Mouse (Mus musculus) neural tube, embryonic 10.5 days (tissue): ENCODE results near the gene Atxn1.

Experiments
- DNase-seq: peaks from one replicate; pipeline ENCODE4 v3.0.0-alpha.2; 2017; ENCODE audit warnings: low spot score; ENCODE audit errors: extremely low spot score

Gene Atxn1

DNA sequence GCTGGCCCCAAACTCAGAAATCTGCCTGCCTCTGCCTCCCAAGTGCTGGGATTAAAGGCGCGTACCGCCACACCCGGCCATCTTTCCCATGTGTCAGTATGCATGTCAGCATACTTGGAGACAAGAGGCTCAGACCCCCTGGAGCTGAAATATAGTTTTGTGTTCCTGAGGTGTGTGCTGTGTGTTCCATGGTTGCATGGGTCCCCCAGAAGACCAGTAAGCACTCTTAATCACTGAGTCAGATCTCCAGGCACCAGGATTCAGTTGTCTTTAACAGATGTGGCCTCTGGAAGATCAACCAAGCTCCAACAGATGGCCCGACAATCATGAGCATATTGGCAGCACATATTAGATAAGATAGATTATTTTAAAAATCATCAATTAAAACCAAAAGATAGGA is 62.4 kb downstream of the Atxn1 start:
- no peak for DNase-seq

DNA sequence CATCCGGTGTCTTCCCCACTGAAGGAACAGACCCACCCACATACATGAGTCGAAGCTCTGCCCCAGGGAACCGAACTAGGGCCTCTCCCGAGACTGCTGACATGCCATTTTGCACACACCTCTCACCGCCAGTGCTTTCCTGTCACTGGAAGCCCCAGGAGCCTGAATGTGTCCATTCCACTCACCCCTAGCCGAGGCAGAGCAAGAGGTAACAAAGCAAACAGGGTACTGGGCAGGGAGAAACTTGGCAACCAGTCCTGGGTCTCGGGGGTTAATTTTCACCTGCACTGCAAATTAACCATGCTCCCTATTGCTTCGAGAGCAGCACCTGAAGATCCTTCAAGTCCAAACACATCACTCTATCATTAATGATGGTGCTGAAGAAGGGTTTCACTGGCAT is 64.0 kb downstream of the Atxn1 start:
- DNase-seq, result no peak

DNA sequence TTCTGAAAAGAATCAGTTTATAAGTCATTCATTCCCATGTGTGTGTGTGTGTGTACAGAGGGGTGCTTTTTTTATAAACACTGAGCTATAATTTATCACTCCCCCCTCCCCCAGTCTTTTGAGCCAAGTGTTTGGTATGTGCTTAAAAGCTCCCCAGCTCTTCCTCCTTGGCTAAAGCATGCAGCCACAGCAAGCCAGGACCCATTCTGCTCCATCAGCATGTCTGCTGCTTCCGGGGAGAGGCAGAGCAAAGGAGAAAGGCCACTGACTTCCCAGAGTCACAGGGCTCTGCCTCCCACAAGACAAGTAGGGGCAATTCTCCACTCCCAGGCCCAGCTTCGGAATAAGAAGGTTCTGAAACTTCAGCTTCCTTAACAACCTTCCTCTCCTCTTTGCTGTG is 67.2 kb downstream of the Atxn1 start:
- no peak for DNase-seq

DNA sequence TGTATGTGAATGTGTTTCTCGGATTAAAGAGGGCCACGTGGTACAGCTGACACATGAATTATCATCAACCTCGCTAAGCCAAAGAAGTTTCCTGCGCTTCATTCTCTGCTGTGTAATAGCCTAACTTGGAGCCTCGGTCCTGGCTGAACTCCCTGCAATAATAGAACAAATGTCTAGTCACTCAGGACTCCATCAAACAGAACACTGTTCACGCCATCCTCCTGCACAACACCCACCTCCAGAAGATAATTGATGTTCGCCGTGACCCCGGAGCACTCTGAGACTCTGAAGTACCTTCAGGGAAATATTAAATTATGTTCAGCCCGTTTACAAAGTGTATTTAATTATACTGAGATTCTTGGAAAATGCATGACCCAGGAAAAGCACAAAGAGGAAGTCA is 70.0 kb downstream of the Atxn1 start:
- DNase-seq, result no peak

DNA sequence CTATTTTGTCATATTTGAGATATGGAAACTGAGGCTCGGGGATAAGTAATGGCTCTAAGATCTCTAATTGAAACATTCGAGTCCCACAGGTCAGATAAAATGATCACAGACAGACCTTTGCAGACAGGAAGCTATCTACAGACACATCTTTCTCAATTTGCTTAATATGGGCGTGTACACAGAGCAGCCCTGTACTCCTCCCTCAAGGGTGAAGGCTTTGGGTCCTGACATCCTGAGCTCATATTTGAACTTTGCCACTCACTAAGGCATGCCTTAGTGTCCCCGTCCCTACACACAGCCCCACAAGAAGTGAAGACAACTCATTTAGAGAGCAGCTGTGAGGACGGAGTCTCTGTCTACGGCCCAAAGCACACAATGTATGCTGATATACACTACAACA is 70.6 kb downstream of the Atxn1 start:
- no peak for DNase-seq

DNA sequence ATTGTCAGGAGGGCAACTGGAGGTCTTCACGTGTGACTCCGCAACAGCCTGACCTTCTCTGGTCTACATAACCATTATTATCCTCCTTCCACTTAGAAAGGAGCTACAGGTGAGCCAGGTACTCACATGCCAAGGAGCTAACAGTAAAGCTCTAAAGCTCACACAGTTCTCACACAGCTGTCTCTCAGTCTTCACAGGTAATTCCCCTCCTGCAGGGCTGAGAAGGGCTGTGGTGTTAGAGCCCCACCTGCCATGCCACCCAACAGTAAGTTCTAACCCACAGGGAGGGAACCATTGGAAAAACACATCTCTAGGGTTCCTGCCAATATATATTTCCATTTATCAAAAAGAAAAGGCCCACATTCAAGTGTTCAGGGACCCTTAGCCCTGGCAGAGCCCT is 73.7 kb downstream of the Atxn1 start:
- DNase-seq, result no peak

DNA sequence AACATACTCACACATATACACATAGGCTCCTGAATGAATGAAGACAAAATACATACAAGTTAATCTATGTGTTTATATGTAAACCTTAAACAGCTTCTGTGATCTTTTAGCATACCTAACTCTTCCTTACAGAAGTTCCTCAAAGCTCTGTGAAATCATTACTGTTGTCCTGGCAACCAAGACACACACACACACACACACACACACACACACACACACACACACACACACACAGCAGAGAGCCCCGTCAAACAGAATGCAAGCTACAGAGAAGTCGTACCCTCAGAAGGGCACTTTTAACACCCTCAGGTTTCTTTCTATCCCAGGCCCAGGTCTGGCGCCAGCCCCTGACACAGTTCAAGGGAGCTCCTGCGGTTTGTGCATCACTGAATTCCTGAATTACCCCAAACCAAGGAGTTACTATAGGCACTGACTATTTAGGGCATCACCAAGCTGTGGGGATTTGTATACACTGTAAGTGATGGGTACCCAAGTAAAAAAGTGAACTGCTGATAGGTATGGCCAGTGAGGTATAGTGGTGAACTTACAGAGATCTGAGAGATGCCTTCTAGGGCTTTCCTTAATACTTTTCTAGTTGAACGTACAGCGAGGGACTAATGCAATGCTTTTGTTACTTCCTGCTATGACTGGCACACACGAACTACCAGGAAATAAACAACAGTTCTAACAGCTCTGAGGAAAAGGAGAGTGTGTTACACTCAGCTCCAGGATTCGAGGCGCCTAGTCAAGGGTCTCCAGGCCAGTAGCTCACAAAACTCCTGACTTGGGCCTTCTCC is 75.7 kb downstream of the Atxn1 start:
- DNase-seq, result no peak

DNA sequence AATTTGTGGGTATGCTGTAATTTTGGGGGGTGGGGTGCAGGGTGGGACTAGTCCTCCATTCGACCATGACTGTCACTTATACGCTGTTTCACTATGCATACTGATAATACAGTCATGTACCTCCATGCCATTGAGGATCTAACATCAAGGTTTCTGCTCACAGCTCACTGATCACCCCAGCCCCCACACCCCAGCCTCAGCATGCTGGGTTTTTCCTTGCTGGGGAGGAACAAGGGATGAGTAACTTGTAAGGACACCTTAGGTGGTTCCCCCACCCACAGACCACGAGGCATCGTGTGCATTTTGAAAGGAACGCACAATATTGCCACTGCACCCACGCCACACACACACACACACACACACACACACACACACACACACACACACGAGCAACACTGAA is 79.9 kb downstream of the Atxn1 start:
- no peak for DNase-seq

DNA sequence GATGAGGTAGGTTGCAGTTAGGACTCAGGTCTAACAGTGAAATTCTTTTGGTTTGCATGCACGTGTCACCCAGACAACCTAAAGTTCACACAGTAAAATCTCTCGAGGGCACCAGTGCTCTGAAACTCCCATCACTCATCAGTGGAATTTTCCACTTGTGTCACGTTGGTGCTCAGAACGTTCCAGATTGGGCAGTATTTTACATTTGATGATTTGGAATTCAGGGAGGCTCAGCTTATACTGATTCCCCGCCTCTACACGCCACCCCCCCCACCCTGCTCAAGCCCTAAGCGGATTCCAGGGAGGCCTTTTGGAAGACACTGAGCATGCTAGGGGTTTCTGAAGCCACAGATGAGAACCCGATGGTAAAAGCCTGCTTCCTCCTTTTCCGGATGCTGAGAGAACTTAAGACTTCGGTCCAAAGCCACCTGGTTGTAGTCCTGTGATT is 81.0 kb downstream of the Atxn1 start:
- DNase-seq, result no peak

DNA sequence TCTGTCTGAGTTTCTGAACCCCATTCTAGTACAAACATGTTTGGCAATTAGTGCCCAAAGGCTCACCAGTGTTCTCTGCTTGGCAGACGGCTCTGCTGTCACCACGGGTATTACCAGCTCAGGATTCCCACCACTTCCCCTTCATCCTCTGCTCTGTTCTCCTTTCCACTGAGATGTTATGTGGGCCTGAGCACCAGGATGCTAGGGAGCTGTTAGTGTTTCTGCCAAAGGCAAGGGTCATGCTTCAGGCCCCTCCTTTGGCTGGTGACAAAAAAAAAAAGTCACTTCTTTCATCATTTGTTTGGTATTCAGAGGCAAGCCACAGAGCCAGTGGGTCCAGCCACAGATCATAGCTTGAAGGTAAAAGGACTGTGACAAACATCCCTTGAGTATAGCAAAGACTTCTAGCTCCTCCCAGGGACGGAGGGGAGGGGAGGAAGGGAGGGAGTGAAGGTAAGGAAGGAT is 81.8 kb downstream of the Atxn1 start:
- DNase-seq, result no peak

DNA sequence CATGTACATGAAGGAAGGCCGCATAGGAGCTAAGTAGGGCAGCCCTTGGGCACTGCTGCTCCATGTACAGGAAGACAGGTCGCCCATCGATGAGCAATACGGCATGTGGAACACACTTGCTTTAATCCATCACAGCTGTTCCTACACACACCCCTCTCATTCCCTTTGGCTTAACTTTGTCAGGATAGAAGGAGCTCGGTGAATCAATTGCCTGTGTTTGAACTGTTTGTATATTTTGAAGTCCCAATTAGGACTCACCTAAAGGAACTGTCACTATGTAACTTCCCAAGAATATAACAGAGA is 84.3 kb downstream of the Atxn1 start:
- no peak for DNase-seq

DNA sequence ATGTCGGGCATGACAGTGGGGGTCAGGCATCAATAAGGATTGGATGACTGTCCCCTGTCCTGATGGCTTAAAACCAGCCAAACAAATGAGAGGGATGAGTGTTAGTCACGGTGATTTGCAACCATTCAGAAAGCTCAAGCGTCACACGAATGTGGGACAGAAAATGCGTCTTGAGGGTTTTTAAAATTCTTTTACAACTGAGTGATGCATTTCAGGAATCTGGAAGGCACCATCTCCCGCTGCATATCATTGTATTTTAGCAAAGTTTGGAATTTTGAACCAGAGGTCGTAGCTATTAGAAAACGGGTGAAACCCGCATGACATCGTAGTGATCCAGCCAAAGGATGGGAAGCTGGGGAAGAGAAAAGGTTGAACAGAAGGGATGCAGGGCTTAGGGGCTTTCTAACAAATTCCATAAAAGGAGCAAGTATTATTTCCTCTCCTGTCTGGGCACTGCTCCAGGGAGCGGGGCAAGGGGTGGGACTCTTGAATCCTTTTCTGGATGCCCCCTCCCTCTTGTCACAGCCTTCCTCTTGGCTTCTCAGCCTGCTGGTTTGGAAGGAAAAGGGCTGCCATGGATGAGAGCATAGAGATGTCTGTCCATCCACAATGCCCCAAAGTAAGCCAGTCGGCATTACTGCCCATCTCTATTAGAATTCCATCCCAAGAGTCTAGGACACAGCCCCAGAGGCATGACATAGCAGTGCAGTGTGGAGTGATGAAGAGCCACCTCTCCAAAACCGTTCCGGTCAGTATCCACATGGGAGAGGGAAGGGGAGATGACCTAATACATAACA is 84.9 kb downstream of the Atxn1 start:
- no peak for DNase-seq

DNA sequence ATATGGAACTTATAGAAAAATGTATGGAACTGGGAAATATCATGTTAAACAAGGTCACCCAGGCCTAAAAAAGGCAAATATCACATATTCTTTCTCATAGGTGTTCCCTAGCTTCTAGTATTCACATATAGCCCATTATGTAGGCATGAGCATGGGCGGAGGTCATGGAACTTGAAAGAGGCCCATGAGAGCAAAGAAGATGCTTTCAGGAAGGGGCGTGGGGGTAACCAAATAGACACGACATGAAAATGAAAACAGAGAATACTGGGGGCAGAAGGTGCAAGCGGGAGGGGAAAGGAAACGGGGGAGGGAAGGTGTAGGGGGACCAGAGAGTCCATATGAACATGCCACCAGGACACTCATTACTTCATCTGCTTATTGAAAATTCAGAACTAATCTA is 87.9 kb downstream of the Atxn1 start:
- no peak for DNase-seq

DNA sequence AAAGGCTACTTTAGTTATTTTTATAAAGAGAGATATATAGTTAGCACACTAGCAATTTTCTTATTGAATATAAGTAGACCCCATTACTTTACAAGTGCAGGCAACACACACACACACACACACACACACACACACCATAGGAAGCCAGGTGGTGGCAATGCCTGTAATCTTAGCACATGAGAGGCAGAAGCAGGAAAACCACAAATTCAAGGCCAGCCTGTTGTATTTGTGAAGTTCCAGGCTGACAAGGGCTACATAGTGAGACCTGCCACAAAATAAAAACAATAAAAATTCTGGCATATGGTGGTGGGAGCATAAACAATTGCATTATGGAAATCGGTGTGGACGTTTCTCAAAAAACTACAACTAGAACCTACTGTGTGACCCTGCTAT is 88.4 kb downstream of the Atxn1 start:
- DNase-seq, result no peak

DNA sequence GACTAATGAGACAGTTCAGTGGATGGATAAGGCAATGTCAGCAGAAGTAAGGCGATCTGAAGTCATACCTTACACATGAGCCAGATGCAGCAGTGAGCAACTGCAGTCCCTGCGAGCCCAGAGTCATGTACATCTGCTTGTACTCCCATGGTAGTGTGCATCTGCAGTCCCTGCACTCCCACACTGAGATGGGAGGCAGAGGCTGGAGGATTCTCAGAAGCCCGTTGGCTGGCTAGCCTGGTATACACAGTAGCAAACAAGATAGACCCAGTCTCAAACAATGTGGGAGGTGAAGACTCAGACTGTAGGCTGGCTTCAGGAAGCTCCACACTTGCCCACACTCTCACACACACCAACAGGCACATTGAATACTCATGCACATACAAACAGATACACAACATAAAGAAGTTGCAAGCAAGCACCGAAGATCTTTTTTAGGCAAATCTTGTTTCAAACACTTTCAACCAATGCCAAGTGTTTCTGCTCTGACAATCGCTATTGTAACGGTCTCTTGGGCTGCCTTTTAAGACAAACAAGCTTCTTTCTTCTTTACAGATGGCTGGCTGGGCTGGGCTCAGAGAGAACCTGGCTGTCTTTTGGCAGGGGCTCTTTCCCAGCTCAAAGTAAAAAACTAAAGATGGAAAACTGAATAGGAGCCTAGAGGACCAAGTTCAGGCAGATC is 89.0 kb downstream of the Atxn1 start:
- no peak for DNase-seq

DNA sequence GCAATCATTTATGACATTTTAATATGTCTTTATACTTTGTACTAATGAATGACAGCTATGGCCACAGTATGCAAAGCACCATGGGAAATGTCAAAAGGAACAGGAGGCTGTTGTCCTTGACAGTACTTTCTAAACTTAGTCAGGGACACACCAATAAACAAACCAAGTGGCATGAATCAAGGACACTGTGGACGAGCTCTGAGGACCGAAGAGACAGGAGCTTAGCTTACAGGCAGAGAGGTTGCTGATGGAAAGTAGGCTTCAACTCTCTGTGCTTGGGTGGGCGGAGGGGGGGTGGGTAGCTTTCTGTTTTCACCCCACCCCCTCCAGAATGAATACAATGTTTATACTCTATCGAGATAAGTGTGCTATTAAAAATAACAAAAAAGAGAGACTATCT is 90.6 kb downstream of the Atxn1 start:
- no peak for DNase-seq

DNA sequence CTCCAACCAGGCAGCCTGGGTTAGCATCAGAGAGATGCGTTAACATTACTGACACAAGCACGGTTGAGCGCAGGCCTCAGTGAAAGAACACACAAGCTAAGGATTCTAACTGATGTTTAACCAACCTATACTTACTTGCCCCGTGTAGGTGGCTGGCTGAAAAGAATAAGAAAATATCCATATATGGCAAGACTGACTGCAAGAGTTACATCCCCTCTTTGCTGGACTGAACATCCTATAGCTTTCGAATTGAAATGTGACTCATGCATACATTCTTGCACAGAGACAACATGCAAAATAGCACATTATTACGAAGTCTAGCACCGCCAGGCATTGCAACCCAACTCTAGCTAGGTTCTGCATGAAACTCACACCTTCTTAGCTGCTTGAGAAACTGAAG is 91.8 kb downstream of the Atxn1 start:
- DNase-seq, result no peak

DNA sequence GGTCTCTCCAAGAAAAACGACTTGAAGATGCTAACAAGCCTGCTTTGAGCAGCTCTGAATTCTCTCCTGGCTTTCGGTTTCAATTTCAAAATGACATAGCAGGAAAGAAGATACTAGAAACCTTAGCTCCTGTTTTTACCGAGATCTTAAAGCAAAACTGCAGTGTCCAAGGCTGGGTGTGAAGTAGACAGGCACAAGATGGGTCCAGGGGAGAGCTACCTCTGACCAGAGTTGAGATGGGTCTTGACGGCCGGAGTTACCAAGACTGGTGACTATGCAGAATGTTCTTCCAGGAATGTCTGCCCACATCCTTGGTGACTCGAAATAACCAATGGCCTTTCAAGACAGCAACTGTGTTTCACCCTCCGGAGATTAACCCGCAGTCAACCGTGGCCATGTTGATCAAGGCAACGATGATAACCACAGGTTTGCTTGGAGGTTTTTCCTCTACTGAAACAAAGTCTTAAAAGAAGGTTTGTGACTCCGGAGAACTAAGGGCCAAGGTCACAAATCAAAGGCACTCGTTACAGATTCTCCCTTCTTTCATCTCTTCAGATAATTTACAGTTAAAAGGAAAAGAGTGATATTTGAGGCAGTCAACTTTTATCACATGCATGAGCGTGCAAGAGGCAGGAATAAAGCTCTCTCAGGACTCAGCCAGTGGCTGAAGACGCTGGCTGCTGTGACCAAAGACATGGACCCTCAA is 92.6 kb downstream of the Atxn1 start:
- DNase-seq, result no peak

DNA sequence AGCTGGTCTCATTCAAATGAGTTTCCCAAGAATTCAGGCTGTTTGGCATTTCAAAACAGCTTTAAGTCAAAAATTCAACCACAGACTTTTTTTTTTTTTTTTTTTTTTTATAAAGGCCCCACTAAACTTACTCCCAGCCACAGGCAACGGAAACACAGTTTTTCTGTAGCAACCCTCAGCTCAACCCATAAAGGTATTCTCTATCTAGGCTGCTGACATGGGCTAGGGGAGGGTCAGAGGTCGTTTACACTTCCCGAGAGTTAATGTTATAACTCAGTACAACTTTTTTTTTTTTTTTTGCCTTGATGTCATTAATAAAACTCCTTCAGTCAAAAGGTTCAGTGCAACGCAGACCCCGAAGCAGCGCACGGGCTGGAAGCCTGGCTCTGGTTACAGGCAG is 93.3 kb downstream of the Atxn1 start:
- no peak for DNase-seq

DNA sequence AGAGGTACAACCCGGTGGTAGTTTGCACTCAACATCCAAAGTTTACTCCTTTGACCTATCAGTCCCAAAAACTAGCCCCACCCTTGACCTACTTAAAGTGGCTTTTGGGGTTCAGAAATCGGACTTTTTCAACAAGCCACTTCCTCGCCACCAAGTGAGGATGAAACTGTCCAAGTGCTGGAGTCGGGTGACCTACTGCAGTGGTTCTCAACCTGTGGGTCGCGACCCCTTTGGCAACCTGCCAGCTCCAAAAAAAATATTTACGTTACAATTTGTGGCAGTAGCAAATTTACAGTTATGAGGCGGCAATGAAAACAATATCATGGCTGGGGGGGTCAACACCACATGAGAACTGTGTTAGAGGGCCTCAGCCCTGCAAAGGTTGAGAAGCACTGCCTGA is 95.9 kb downstream of the Atxn1 start:
- DNase-seq, result no peak

DNA sequence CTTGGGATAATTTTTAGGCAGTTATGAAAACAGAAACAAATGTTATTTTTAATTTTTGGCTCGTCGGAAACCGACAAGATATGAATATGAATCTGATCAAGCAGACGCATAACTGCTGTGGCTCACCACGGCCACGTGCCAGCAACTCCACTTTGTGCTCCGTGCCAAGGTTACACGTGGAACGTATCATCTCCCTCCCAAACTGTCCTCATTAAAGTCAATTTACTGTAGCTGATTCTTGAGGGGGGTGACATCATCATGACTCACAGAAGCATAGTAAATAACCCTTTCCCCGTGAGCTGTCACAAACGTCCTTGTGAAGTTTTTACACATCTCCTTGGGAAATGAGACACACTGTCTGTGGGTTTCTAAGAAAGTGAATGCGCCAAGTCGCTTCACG is 97.5 kb downstream of the Atxn1 start:
- no peak for DNase-seq
